Comparison of ENCODE assay signal across 24 mouse cellular contexts in genomic region chr3:101389566-101389965, GRCm38 (mm10). TPM values are rescaled to one million over a fixed set of nuclear protein-coding genes. Genes with fewer than 3 reads are reported as not detected.
A peak's percentile ranks its signal among the peaks of the same experiment; 100 is the strongest.
DNase-seq lines count a peak whose midpoint lies in the region; ATAC-seq lines count a peak whose summit lies in the region.
"Had no signal": no experiment of that assay in that cellular context is flagged by ENCODE, and none has a peak within 500 bp of the region (broad histone marks: within the 10 kb centered on the region; RNA-seq: fewer than 3 reads in every experiment).

No protein-coding gene starts in this region.

- no peak overlapping the region for H3K4me3 ChIP-seq in forebrain, embryonic 10.5 days
- H3K4me3 ChIP-seq in forebrain, embryonic 11.5 days (ENCODE audit: low read depth, low read length), result no peak overlapping the region
- no peak overlapping the region for H3K4me3 ChIP-seq in hindbrain, embryonic 13.5 days
- no peak overlapping the region for H3K4me3 ChIP-seq in hindbrain, embryonic 14.5 days (replicated peaks; ENCODE audit: low read length)
- no peak overlapping the region for H3K4me3 ChIP-seq in embryonic facial prominence, embryonic 12.5 days
- H3K4me3 ChIP-seq in limb, embryonic 10.5 days, result no peak overlapping the region
- H3K4me3 ChIP-seq: forebrain, embryonic 13.5 days; heart, adult 2 months; hindbrain, embryonic 12.5 days; intestine, embryonic 15.5 days had no signal

- ATAC-seq in forebrain, embryonic 11.5 days (replicated peaks; ENCODE audit: low FRiP score), result no peak
- ATAC-seq in hindbrain, embryonic 13.5 days (ENCODE audit: low FRiP score), result no peak
- no peak for ATAC-seq in hindbrain, embryonic 14.5 days (ENCODE audit: low FRiP score)
- ATAC-seq in embryonic facial prominence, embryonic 12.5 days (ENCODE audit: insufficient number of reproducible peaks, insufficient read depth, low FRiP score, low TSS enrichment), result no peak
- ATAC-seq: activated CD4-positive, CD25-positive, alpha-beta regulatory T cell, adult 4 months; forebrain, embryonic 13.5 days; forebrain, postnatal 0 days; intestine, embryonic 15.5 days; Patski had no signal

- H3K9me3 ChIP-seq in forebrain, embryonic 10.5 days, result no peaks in the 10 kb centered on the region
- H3K9me3 ChIP-seq in forebrain, embryonic 11.5 days (ENCODE audit: control insufficient read depth, low read length), result no peaks in the 10 kb centered on the region
- H3K9me3 ChIP-seq in hindbrain, embryonic 13.5 days, result no peaks in the 10 kb centered on the region
- H3K9me3 ChIP-seq in hindbrain, embryonic 14.5 days (ENCODE audit: control insufficient read depth, low read length), result no peaks in the 10 kb centered on the region
- no peaks in the 10 kb centered on the region for H3K9me3 ChIP-seq in embryonic facial prominence, embryonic 12.5 days
- no peaks in the 10 kb centered on the region for H3K9me3 ChIP-seq in limb, embryonic 10.5 days (replicated peaks)
- H3K9me3 ChIP-seq: forebrain, embryonic 13.5 days; hindbrain, embryonic 12.5 days; intestine, embryonic 15.5 days had no signal

- H3K27me3 ChIP-seq in forebrain, embryonic 10.5 days (ENCODE audit: poor library complexity, severe bottlenecking), result peaks cover 22% of the 10 kb centered on the region; the same call in 1 of the 2 replicates
- H3K27me3 ChIP-seq in forebrain, embryonic 11.5 days (ENCODE audit: control insufficient read depth, insufficient read depth, low read length), result no peaks in the 10 kb centered on the region
- no peaks in the 10 kb centered on the region for H3K27me3 ChIP-seq in hindbrain, embryonic 13.5 days
- no peaks in the 10 kb centered on the region for H3K27me3 ChIP-seq in hindbrain, embryonic 14.5 days (ENCODE audit: control insufficient read depth, insufficient read depth, low read length)
- no peaks in the 10 kb centered on the region for H3K27me3 ChIP-seq in embryonic facial prominence, embryonic 12.5 days
- no peaks in the 10 kb centered on the region for H3K27me3 ChIP-seq in limb, embryonic 10.5 days (ENCODE audit: low read depth, poor library complexity, severe bottlenecking)
- H3K27me3 ChIP-seq: CH12.LX; hindbrain, embryonic 12.5 days; intestine, embryonic 15.5 days; Patski had no signal

- WGBS in forebrain, embryonic 10.5 days, result 91% methylated on average over 3 of the region's 3 CpGs
- 85% methylated on average over 3 of the region's 3 CpGs for WGBS in forebrain, embryonic 11.5 days
- 82% methylated on average over 3 of the region's 3 CpGs for WGBS in hindbrain, embryonic 13.5 days
- WGBS in hindbrain, embryonic 14.5 days, result 80% methylated on average over 3 of the region's 3 CpGs
- WGBS in embryonic facial prominence, embryonic 12.5 days, result 85% methylated on average over 3 of the region's 3 CpGs
- WGBS in limb, embryonic 10.5 days, result 80% methylated on average over 3 of the region's 3 CpGs

- no peak overlapping the region for H3K4me2 ChIP-seq in forebrain, embryonic 11.5 days (ENCODE audit: low read depth, low read length, severe bottlenecking)
- H3K4me2 ChIP-seq in hindbrain, embryonic 13.5 days, result no peak overlapping the region
- no peak overlapping the region for H3K4me2 ChIP-seq in hindbrain, embryonic 14.5 days (replicated peaks)
- no peak overlapping the region for H3K4me2 ChIP-seq in embryonic facial prominence, embryonic 12.5 days (replicated peaks)
- H3K4me2 ChIP-seq: forebrain, embryonic 13.5 days; hindbrain, embryonic 12.5 days; intestine, embryonic 15.5 days had no signal

- DNase-seq in forebrain, embryonic 10.5 days (ENCODE audit: extremely low spot score, low spot score), result no peak
- no peak for DNase-seq in forebrain, embryonic 11.5 days (ENCODE audit: low spot score)
- DNase-seq in hindbrain, embryonic 14.5 days (ENCODE audit: low spot score), result no peak
- no peak for DNase-seq in limb, embryonic 10.5 days (ENCODE audit: low spot score)
- DNase-seq in lung, postnatal 14 days, result no peak
- DNase-seq in right cerebral cortex, postnatal 14 days, result no peak
- DNase-seq: adrenal gland, adult 2 months; adrenal gland, postnatal 25 days; cerebellum, adult 2 months; cerebellum, postnatal 14 days; embryo, embryonic 11 days; forebrain, postnatal 0 days; heart, adult 2 months; heart, postnatal 10 days; heart, postnatal 4 days; kidney, adult 18-20 months had no signal

- H3K9ac ChIP-seq in forebrain, embryonic 11.5 days (ENCODE audit: low read length), result no peak overlapping the region
- H3K9ac ChIP-seq in hindbrain, embryonic 13.5 days, result 0 out of 2 replicates have a peak overlapping the region, but pooled peaks have one; percentile 29
- H3K9ac ChIP-seq in hindbrain, embryonic 14.5 days, result no peak overlapping the region
- no peak overlapping the region for H3K9ac ChIP-seq in embryonic facial prominence, embryonic 12.5 days
- H3K9ac ChIP-seq: forebrain, embryonic 13.5 days; forebrain, postnatal 0 days; hindbrain, embryonic 12.5 days; intestine, embryonic 15.5 days had no signal

- H3K36me3 ChIP-seq in forebrain, embryonic 10.5 days (replicated peaks), result no peaks in the 10 kb centered on the region
- H3K36me3 ChIP-seq in forebrain, embryonic 11.5 days (ENCODE audit: control insufficient read depth, insufficient read depth, low read length), result no peaks in the 10 kb centered on the region
- no peaks in the 10 kb centered on the region for H3K36me3 ChIP-seq in hindbrain, embryonic 13.5 days
- no peaks in the 10 kb centered on the region for H3K36me3 ChIP-seq in hindbrain, embryonic 14.5 days (replicated peaks; ENCODE audit: control insufficient read depth, insufficient read depth)
- H3K36me3 ChIP-seq in embryonic facial prominence, embryonic 12.5 days, result no peaks in the 10 kb centered on the region
- peaks cover 22% of the 10 kb centered on the region for H3K36me3 ChIP-seq in limb, embryonic 10.5 days
- H3K36me3 ChIP-seq: hindbrain, embryonic 12.5 days; intestine, embryonic 15.5 days had no signal

- peaks cover 75% of the 10 kb centered on the region for H3K4me1 ChIP-seq in forebrain, embryonic 10.5 days
- H3K4me1 ChIP-seq in forebrain, embryonic 11.5 days (replicated peaks; ENCODE audit: control insufficient read depth, insufficient read depth, low read length), result peaks cover 3% of the 10 kb centered on the region; the same call in 1 of the 2 replicates
- H3K4me1 ChIP-seq in hindbrain, embryonic 13.5 days (replicated peaks), result peaks cover 84% of the 10 kb centered on the region
- H3K4me1 ChIP-seq in hindbrain, embryonic 14.5 days (replicated peaks; ENCODE audit: control insufficient read depth, insufficient read depth, low read length), result peaks cover 60% of the 10 kb centered on the region
- H3K4me1 ChIP-seq in embryonic facial prominence, embryonic 12.5 days, result peaks cover 82% of the 10 kb centered on the region
- peaks cover 100% of the 10 kb centered on the region for H3K4me1 ChIP-seq in limb, embryonic 10.5 days

- H3K27ac ChIP-seq in forebrain, embryonic 10.5 days, result 0 out of 2 replicates have a peak overlapping the region, but pooled peaks have one; percentile 11
- H3K27ac ChIP-seq in forebrain, embryonic 11.5 days (ENCODE audit: low read depth, low read length), result no peak overlapping the region
- H3K27ac ChIP-seq in hindbrain, embryonic 13.5 days, result no peak overlapping the region
- no peak overlapping the region for H3K27ac ChIP-seq in hindbrain, embryonic 14.5 days
- peak overlapping the region; percentile 60; the same call in 1 of the 2 replicates for H3K27ac ChIP-seq in embryonic facial prominence, embryonic 12.5 days
- H3K27ac ChIP-seq in limb, embryonic 10.5 days, result peak overlapping the region; percentile 47
- H3K27ac ChIP-seq: forebrain, embryonic 13.5 days; heart, adult 2 months; hindbrain, embryonic 12.5 days; intestine, embryonic 15.5 days had no signal

RNA-seq across cellular contexts. Expression of gene Igsf3, which starts 12.7 kb away (rescaled TPM):
- 24.3 and 25.4 TPM in 2 replicates for polyA plus RNA-seq in forebrain, embryonic 10.5 days (2016; fragmentation: Nextera tagmentation; extraction: Ambion mirVana)
- polyA plus RNA-seq in forebrain, embryonic 11.5 days (2014; fragmentation: Nextera tagmentation; extraction: Ambion mirVana), result 19.1 and 19.3 TPM in 2 replicates
- polyA plus RNA-seq in hindbrain, embryonic 13.5 days (2015; fragmentation: Nextera tagmentation; extraction: Ambion mirVana), result 81.4 and 87.9 TPM in 2 replicates
- 48.8 and 51.7 TPM in 2 replicates for polyA plus RNA-seq in hindbrain, embryonic 14.5 days (2014; fragmentation: Nextera tagmentation; extraction: Ambion mirVana)
- 92.3 and 93.3 TPM in 2 replicates for polyA plus RNA-seq in embryonic facial prominence, embryonic 12.5 days (2016; fragmentation: Nextera tagmentation; extraction: Ambion mirVana)
- 59.9 and 84.9 TPM in 2 replicates for polyA plus RNA-seq in limb, embryonic 10.5 days (2016; fragmentation: Nextera tagmentation; extraction: Ambion mirVana)

Comparison
In these comparisons a context has a peak if more than half of its experiments do, and no peak if none do; other contexts are left out.
1. H3K27ac ChIP-seq: peak in forebrain, embryonic 10.5 days (single experiment), embryonic facial prominence, embryonic 12.5 days (single experiment) and limb, embryonic 10.5 days (single experiment); none in forebrain, embryonic 11.5 days (single experiment), hindbrain, embryonic 13.5 days (single experiment) and hindbrain, embryonic 14.5 days (single experiment).